Mouse (Mus musculus): ENCODE data around the gene Phospho2. TPM values are rescaled to one million over a fixed set of nuclear protein-coding genes. Genes with fewer than 3 reads are reported as not detected.

Phospho2 gene
- polyA plus RNA-seq, 1 experiment from 2014 or later = 28.5 TPM

DNA sequence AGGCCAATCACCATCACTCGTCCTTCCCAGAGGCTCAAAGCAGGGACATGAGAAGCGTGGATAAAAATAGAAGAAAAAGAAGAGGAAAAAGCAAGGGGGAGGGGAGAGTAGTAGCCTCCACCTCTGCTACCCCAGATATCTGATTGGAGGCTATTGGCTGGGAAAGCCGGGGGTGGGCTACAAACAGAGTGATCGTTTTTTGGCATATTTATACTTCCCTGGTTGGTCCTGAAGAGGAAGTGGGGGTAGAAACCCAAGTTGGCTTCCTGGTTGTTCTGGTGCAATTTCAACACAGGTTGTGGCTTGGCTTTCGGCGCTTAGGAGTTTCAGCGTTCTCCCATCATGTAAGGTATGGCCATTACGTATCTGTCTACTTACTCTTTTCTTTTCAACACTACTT lies 32.3 kb downstream of the Phospho2 start, which contains the start of gene Klhl23:
Klhl23 (plus strand) TSS at position 234 of the 400 bp plus-strand sequence.
- WGBS = 12% methylated on average over 8 of the region's 8 CpGs
- no peak for ATAC-seq (replicated peaks; ENCODE audit: low FRiP score, low read depth)
- H3K4me2 ChIP-seq (ENCODE audit: low read length) = peak within 1 kb of the TSS; percentile 86
- no peaks in the 10 kb centered on the region for H3K27me3 ChIP-seq (ENCODE audit: insufficient read depth, low read length)
- no peak for TF ChIP-seq CTCF (IDR thresholded peaks at IDR 0.05; ENCODE audit: low read depth)
- peak within 1 kb of the TSS; percentile 90 for H3K9ac ChIP-seq (ENCODE audit: low read depth, low read length)
- no peaks in the 10 kb centered on the region for H3K36me3 ChIP-seq (ENCODE audit: insufficient read depth, low read length)
- H3K9me3 ChIP-seq (replicated peaks; ENCODE audit: low read length) = no peaks in the 10 kb centered on the region
- DNase-seq (ENCODE audit: low spot score) = peak; percentile 53
- H3K4me1 ChIP-seq (replicated peaks; ENCODE audit: insufficient read depth, low read length) = peaks cover 6% of the 10 kb centered on the region
- peak within 1 kb of the TSS; percentile 84 for H3K4me3 ChIP-seq (replicated peaks; ENCODE audit: low read depth, low read length)
- H3K27ac ChIP-seq = peak within 1 kb of the TSS; percentile 93

DNA sequence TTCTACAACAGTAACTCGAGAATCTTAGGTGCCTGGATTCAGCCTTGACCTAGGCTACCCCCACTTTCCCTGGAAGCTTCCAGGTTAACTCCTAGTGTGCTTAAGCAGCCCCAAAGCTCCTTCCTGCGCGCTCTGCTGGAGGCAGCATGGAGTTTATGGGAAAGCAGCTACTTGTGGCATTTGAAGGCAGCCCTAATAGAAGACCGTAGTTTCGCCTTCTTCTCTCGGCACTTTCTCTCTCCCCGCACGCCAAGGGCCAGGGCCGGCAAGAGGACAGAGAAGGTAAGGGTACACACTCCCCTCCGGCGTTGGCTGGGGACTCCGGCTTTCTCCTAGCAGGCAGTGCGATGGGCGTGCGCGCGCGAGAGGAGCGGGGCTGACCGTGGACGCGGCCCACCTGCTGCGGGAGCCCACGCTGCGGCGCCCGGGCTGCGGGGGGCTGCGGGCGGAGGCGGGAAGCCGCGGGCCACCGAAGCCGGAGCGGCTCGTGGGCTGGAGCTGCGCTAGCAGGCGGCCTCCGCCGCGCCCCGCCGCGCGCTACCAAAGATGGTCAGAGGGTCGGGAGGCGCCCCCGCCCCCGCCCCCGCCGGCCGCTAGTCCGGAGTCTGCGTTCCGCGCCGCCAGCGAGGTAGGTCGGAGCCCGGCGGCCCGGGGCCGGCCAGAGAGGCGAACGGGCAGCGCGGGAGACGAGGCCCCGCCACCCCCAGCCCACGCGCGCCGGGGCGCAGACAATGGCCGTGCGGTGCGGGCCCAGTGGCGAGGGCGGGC lies 33.1 kb downstream of the Phospho2 start:
- peak; percentile 79 for DNase-seq (ENCODE audit: low spot score)
- Histone ChIP-seq H3K36me3 (ENCODE audit: insufficient read depth, low read length) (no peaks in the 10 kb centered on the region), H3K9me3 (replicated peaks; ENCODE audit: low read length) (no peaks in the 10 kb centered on the region), H3K4me3 (replicated peaks; ENCODE audit: low read depth, low read length) (peak overlapping the region; percentile 84), H3K27ac (peak overlapping the region; percentile 93), H3K4me1 (replicated peaks; ENCODE audit: insufficient read depth, low read length) (peaks cover 6% of the 10 kb centered on the region), H3K27me3 (ENCODE audit: insufficient read depth, low read length) (no peaks in the 10 kb centered on the region), H3K9ac (ENCODE audit: low read depth, low read length) (peak overlapping the region; percentile 90), H3K4me2 (ENCODE audit: low read length) (peak overlapping the region; percentile 86)
- WGBS = under 1% methylated on average over 75 of the region's 80 CpGs
- no peak for TF ChIP-seq CTCF (IDR thresholded peaks at IDR 0.05; ENCODE audit: low read depth)
- peak; percentile 82 for ATAC-seq (replicated peaks; ENCODE audit: low FRiP score, low read depth)

DNA sequence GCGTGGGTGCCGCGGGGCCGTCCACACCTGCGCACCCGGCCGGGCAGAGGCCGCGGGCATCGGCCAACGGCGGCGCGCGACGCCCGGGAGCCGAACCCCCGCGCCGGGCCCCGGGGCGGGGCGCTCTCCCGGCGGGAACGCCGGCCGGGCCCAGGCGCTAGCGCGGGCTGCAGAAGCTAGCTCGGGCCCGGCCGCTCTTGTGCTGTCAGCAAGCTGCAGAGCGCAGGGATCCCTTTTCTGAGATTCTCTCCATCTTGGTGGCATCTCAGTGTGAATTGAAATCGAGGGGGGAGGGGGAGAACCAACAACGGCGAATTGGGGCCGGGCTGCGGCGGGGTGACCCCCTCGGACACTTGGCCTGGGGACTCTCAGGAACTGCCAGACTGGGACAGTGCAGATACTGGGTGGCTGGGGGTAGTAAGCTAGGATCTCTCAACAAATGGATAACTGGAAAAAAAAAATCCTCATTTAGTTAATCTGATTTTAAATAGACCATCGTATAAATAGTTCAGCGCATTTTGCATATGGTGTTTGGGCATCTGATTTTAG lies 33.8 kb downstream of the Phospho2 start:
- Histone ChIP-seq H3K36me3 (ENCODE audit: insufficient read depth, low read length) (no peaks in the 10 kb centered on the region), H3K4me2 (ENCODE audit: low read length) (peak overlapping the region; percentile 86), H3K27ac (peak overlapping the region; percentile 93), H3K4me1 (replicated peaks; ENCODE audit: insufficient read depth, low read length) (peaks cover 6% of the 10 kb centered on the region), H3K27me3 (ENCODE audit: insufficient read depth, low read length) (no peaks in the 10 kb centered on the region), H3K9me3 (replicated peaks; ENCODE audit: low read length) (no peaks in the 10 kb centered on the region), H3K4me3 (replicated peaks; ENCODE audit: low read depth, low read length) (peak overlapping the region; percentile 84), H3K9ac (ENCODE audit: low read depth, low read length) (peak overlapping the region; percentile 90)
- no peak for TF ChIP-seq CTCF (IDR thresholded peaks at IDR 0.05; ENCODE audit: low read depth)
- 2% methylated on average over 36 of the region's 45 CpGs for WGBS
- DNase-seq (ENCODE audit: low spot score) (peak; percentile 67), ATAC-seq (replicated peaks; ENCODE audit: low FRiP score, low read depth) (peak; percentile 80)

DNA sequence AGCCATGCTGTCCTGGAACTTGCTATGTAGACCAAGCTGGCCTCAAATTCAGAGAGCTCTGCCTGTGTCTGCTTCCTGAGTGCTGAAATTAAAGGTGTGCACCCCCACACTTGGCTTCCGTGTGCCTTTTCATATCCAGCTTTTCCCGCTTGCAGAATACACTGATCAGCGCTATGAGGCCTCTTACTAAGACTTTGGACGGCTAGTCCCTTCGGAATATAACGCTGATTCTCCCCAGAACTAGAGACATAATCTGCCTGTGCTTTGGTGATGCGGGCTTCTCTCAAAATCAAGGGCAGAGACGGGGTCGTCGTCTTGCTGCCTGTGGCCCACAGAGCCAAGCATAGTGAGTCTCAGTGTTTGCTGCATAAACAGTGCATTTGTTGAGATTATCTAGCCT lies 36.5 kb downstream of the Phospho2 start:
- 77% methylated on average over 10 of the region's 10 CpGs for WGBS
- DNase-seq (ENCODE audit: low spot score) (no peak), ATAC-seq (replicated peaks; ENCODE audit: low FRiP score, low read depth) (no peak)
- Histone ChIP-seq H3K4me3 (replicated peaks; ENCODE audit: low read depth, low read length) (no peak overlapping the region), H3K27ac (peak overlapping the region; percentile 52; the same call in 1 of the 2 replicates), H3K9ac (ENCODE audit: low read depth, low read length) (no peak overlapping the region), H3K4me2 (ENCODE audit: low read length) (no peak overlapping the region), H3K4me1 (replicated peaks; ENCODE audit: insufficient read depth, low read length) (peaks cover 6% of the 10 kb centered on the region), H3K27me3 (ENCODE audit: insufficient read depth, low read length) (no peaks in the 10 kb centered on the region), H3K9me3 (replicated peaks; ENCODE audit: low read length) (no peaks in the 10 kb centered on the region), H3K36me3 (ENCODE audit: insufficient read depth, low read length) (peaks cover 5% of the 10 kb centered on the region; the same call in 1 of the 2 replicates)
- no peak for TF ChIP-seq CTCF (IDR thresholded peaks at IDR 0.05; ENCODE audit: low read depth)

DNA sequence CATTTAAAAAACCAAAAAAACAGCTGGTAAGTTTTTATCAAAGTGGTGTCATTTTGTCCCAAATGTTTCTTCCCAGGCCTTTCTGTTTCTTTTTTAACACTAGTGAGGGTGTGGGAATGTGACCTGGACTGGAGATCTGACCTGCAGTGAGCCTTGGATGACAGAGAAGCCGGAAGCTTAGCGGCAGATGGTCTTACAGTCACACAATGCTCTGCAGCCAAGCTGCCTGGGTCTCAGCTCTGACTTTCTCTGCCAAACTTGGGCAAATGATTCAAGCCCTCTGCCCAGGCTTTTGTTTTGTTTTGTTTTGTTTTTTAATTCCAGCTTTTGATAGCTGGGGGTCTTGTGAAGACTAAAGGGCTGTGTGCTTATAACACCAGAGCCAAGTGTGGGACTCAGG lies 37.0 kb downstream of the Phospho2 start:
- no peaks in the 10 kb centered on the region for H3K27me3 ChIP-seq (ENCODE audit: insufficient read depth, low read length)
- H3K4me2 ChIP-seq (ENCODE audit: low read length) = no peak overlapping the region
- H3K4me3 ChIP-seq (replicated peaks; ENCODE audit: low read depth, low read length) = no peak overlapping the region
- H3K9me3 ChIP-seq (replicated peaks; ENCODE audit: low read length) = no peaks in the 10 kb centered on the region
- no peak overlapping the region for H3K9ac ChIP-seq (ENCODE audit: low read depth, low read length)
- peak overlapping the region; percentile 52; the same call in 1 of the 2 replicates for H3K27ac ChIP-seq
- TF ChIP-seq CTCF (IDR thresholded peaks at IDR 0.05; ENCODE audit: low read depth) = no peak
- H3K4me1 ChIP-seq (replicated peaks; ENCODE audit: insufficient read depth, low read length) = peaks cover 4% of the 10 kb centered on the region
- peaks cover 9% of the 10 kb centered on the region; the same call in 1 of the 2 replicates for H3K36me3 ChIP-seq (ENCODE audit: insufficient read depth, low read length)
- 42% methylated on average over 2 of the region's 2 CpGs for WGBS
- no peak for ATAC-seq (replicated peaks; ENCODE audit: low FRiP score, low read depth)
- DNase-seq (ENCODE audit: low spot score) = peak; percentile 38

DNA sequence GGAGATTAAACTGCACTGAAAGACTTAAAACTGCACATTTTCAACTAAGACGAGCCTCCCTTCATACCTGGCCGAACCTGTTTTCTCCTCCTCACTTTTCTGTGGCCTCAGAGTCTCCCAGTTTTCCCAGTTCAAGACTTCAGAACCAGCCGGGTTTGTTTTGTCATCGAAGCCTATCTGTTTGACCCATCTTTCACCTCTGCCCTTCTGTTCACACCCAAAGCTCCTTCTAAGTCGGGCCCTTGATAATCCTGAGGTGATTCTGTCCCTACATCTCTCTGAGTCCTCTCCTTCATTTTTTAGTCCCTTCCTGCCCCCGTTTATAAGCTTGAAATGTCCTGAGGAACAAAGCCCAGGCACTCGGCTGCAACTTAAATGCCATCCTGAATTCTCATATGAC lies 38.6 kb downstream of the Phospho2 start:
- Histone ChIP-seq H3K36me3 (ENCODE audit: insufficient read depth, low read length) (peaks cover 12% of the 10 kb centered on the region; the same call in 1 of the 2 replicates), H3K4me2 (ENCODE audit: low read length) (no peak overlapping the region), H3K9me3 (replicated peaks; ENCODE audit: low read length) (no peaks in the 10 kb centered on the region), H3K9ac (ENCODE audit: low read depth, low read length) (no peak overlapping the region), H3K4me3 (replicated peaks; ENCODE audit: low read depth, low read length) (no peak overlapping the region), H3K4me1 (replicated peaks; ENCODE audit: insufficient read depth, low read length) (no peaks in the 10 kb centered on the region), H3K27ac (no peak overlapping the region), H3K27me3 (ENCODE audit: insufficient read depth, low read length) (no peaks in the 10 kb centered on the region)
- no peak for TF ChIP-seq CTCF (IDR thresholded peaks at IDR 0.05; ENCODE audit: low read depth)
- WGBS = 42% methylated on average over 7 of the region's 7 CpGs
- ATAC-seq (replicated peaks; ENCODE audit: low FRiP score, low read depth) = no peak
- DNase-seq (ENCODE audit: low spot score) = no peak

All from kidney, postnatal 0 days (tissue).